Mouse (Mus musculus): ENCODE data around the gene Esrra. TPM values are rescaled to one million over a fixed set of nuclear protein-coding genes. Genes with fewer than 3 reads are reported as not detected.
A peak's percentile ranks its signal among the peaks of the same experiment; 100 is the strongest.

Gene Esrra
- polyA plus RNA-seq, 1 experiment from 2014 or later, result 13.2 TPM

GRCm38 (mm10) chr19:6952712-6953037, 31.1 kb upstream of the Esrra start:
- Histone ChIP-seq H3K9ac (ENCODE audit: low read depth, low read length) (peak overlapping the region; percentile 70), H3K36me3 (ENCODE audit: control insufficient read depth, insufficient read depth, low read length) (no peaks in the 10 kb centered on the region), H3K4me3 (ENCODE audit: low read depth, low read length) (peak overlapping the region; percentile 61), H3K27me3 (ENCODE audit: control insufficient read depth, insufficient read depth, low read depth, low read length) (no peaks in the 10 kb centered on the region), H3K4me1 (ENCODE audit: control insufficient read depth, insufficient read depth, low read length) (peaks cover 17% of the 10 kb centered on the region), H3K27ac (ENCODE audit: low read length) (peak overlapping the region; percentile 93), H3K4me2 (ENCODE audit: low read length) (peak overlapping the region; percentile 82), H3K9me3 (replicated peaks; ENCODE audit: control insufficient read depth, low read length, poor library complexity, severe bottlenecking) (no peaks in the 10 kb centered on the region)
- ATAC-seq, result no peak
- WGBS, result 19% methylated on average over 3 of the region's 3 CpGs

- Histone ChIP-seq H3K9me3 (replicated peaks; ENCODE audit: control insufficient read depth, low read length, poor library complexity, severe bottlenecking) (no peaks in the 10 kb centered on the region), H3K4me2 (ENCODE audit: low read length) (peak overlapping the region; percentile 82), H3K9ac (ENCODE audit: low read depth, low read length) (peak overlapping the region; percentile 70), H3K27ac (ENCODE audit: low read length) (peak overlapping the region; percentile 93), H3K36me3 (ENCODE audit: control insufficient read depth, insufficient read depth, low read length) (no peaks in the 10 kb centered on the region), H3K4me3 (ENCODE audit: low read depth, low read length) (peak overlapping the region; percentile 61), H3K4me1 (ENCODE audit: control insufficient read depth, insufficient read depth, low read length) (peaks cover 17% of the 10 kb centered on the region), H3K27me3 (ENCODE audit: control insufficient read depth, insufficient read depth, low read depth, low read length) (no peaks in the 10 kb centered on the region)
- 3% methylated on average over 31 of the region's 31 CpGs for WGBS
- ATAC-seq, result peak; percentile 33
These were observed 30.5 kb upstream of the Esrra start for GRCm38 (mm10) chr19:6951994-6952711.

DNA sequence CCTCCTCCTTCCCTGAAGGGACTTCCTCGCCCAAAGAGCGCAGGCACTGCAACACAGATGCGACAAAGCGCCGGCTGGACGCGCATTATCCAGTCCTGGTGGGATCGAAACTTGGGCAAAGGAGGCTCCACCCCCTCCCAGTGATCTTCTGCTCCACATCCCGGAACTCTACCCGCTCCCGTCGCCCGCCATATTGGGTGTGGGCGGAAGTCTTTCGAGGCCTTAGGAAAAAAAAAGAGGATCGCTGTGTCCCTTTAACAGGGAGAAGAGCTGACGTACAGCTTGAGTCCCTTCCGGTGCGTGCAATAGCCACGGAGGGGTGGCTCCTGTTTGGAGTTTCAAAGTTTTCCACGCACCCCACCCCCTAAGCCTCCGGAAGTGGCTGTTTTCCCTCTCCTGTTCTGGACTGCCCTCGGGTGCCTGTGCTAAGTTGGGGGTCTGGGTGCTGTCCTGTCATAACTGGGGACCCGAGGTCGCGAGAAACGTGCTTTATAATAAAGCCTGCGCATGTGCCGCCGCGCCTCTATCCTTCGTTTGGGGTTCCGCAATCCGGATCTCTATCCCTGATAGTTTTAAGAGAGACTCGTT, 29.9 kb upstream of the Esrra start:
- H3K9me3 ChIP-seq (replicated peaks; ENCODE audit: control insufficient read depth, low read length, poor library complexity, severe bottlenecking), result no peaks in the 10 kb centered on the region
- H3K27me3 ChIP-seq (ENCODE audit: control insufficient read depth, insufficient read depth, low read depth, low read length), result no peaks in the 10 kb centered on the region
- peak overlapping the region; percentile 61 for H3K4me3 ChIP-seq (ENCODE audit: low read depth, low read length)
- H3K36me3 ChIP-seq (ENCODE audit: control insufficient read depth, insufficient read depth, low read length), result no peaks in the 10 kb centered on the region
- peak overlapping the region; percentile 70 for H3K9ac ChIP-seq (ENCODE audit: low read depth, low read length)
- WGBS, result under 1% methylated on average over 35 of the region's 35 CpGs
- H3K4me1 ChIP-seq (ENCODE audit: control insufficient read depth, insufficient read depth, low read length), result peaks cover 17% of the 10 kb centered on the region
- H3K27ac ChIP-seq (ENCODE audit: low read length), result peak overlapping the region; percentile 93
- H3K4me2 ChIP-seq (ENCODE audit: low read length), result peak overlapping the region; percentile 82
- peak; percentile 84 for ATAC-seq

DNA sequence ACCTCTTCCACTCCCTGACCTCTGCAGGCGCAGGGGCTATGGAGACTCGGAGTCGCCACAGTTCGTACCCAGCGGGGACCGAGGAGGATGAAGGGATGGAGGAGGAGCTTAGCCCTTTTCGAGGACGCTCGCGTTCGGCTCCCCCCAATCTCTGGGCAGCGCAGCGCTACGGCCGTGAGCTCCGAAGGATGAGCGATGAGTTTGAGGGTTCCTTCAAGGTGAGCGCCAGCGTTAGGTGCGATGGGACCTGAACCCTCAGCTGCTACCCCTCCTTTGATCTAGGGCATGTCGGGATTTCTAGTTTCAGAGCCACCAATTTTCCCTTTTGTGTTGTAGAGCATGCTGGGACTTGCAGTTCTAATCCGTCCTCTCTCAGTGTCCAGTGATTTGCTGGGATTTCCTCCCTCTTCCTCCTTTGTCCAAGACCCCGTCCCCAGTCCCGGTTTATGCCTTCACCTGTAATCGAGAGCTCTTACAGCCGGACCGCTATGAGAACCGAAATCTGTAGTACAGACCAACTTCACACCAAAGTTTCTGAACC, 29.1 kb upstream of the Esrra start:
- Histone ChIP-seq H3K4me1 (ENCODE audit: control insufficient read depth, insufficient read depth, low read length) (peaks cover 17% of the 10 kb centered on the region), H3K4me2 (ENCODE audit: low read length) (peak overlapping the region; percentile 82), H3K27ac (ENCODE audit: low read length) (peak overlapping the region; percentile 93), H3K4me3 (ENCODE audit: low read depth, low read length) (peak overlapping the region; percentile 61), H3K9ac (ENCODE audit: low read depth, low read length) (peak overlapping the region; percentile 70), H3K36me3 (ENCODE audit: control insufficient read depth, insufficient read depth, low read length) (no peaks in the 10 kb centered on the region), H3K9me3 (replicated peaks; ENCODE audit: control insufficient read depth, low read length, poor library complexity, severe bottlenecking) (no peaks in the 10 kb centered on the region), H3K27me3 (ENCODE audit: control insufficient read depth, insufficient read depth, low read depth, low read length) (no peaks in the 10 kb centered on the region)
- ATAC-seq, result peak; percentile 69
- WGBS, result under 1% methylated on average over 28 of the region's 28 CpGs

DNA sequence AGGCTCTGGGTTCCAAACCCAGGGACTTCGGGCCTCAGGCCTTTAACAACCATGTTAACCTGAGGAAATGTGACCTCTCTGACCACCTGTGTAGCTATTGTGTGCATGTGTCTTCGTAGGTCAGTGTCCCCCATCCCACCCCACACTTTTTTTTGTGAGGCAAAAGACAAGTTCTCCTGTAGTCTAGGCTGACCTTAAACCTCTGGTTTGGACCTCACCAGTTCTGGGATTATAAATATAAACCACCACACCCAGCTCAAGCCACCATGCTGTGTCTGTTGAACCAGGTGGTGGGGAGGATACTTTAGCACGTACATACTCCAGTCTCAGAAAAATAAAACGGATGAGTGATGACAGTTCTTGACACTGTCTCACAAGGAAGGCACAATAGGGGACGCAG, 28.3 kb upstream of the Esrra start:
- Histone ChIP-seq H3K4me2 (ENCODE audit: low read length) (peak overlapping the region; percentile 82), H3K27me3 (ENCODE audit: control insufficient read depth, insufficient read depth, low read depth, low read length) (no peaks in the 10 kb centered on the region), H3K4me3 (ENCODE audit: low read depth, low read length) (peak overlapping the region; percentile 61), H3K9me3 (replicated peaks; ENCODE audit: control insufficient read depth, low read length, poor library complexity, severe bottlenecking) (no peaks in the 10 kb centered on the region), H3K27ac (ENCODE audit: low read length) (peak overlapping the region; percentile 93), H3K9ac (ENCODE audit: low read depth, low read length) (peak overlapping the region; percentile 70), H3K4me1 (ENCODE audit: control insufficient read depth, insufficient read depth, low read length) (peaks cover 17% of the 10 kb centered on the region), H3K36me3 (ENCODE audit: control insufficient read depth, insufficient read depth, low read length) (no peaks in the 10 kb centered on the region)
- ATAC-seq, result no peak
- 41% methylated on average over 5 of the region's 5 CpGs for WGBS

DNA sequence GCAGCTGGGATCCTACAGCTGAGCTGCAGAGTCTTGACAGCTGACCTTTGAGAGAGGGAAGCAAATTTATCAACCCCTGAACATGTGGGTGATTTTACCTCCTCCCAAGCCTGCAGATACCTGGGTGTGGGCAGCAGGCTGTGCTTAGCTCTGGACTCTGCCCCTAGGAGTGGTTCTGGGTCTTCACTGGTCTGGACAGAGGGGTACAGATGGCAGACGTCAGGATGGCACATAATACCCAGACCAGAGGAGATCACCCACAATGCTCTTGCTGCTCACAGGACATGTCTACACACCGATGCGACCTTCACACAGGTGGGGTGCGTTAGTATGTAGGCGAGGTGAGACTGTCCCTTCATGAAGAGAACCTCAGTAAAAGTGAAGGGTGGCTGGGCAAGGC, 27.9 kb upstream of the Esrra start:
- no peaks in the 10 kb centered on the region for H3K9me3 ChIP-seq (replicated peaks; ENCODE audit: control insufficient read depth, low read length, poor library complexity, severe bottlenecking)
- no peaks in the 10 kb centered on the region for H3K27me3 ChIP-seq (ENCODE audit: control insufficient read depth, insufficient read depth, low read depth, low read length)
- no peak overlapping the region; the same call in 1 of the 2 replicates for H3K9ac ChIP-seq (ENCODE audit: low read depth, low read length)
- ATAC-seq, result no peak
- H3K36me3 ChIP-seq (ENCODE audit: control insufficient read depth, insufficient read depth, low read length), result no peaks in the 10 kb centered on the region
- H3K4me1 ChIP-seq (ENCODE audit: control insufficient read depth, insufficient read depth, low read length), result peaks cover 17% of the 10 kb centered on the region
- 85% methylated on average over 5 of the region's 5 CpGs for WGBS
- H3K4me3 ChIP-seq (ENCODE audit: low read depth, low read length), result no peak overlapping the region
- no peak overlapping the region for H3K4me2 ChIP-seq (ENCODE audit: low read length)
- no peak overlapping the region for H3K27ac ChIP-seq (ENCODE audit: low read length)

DNA sequence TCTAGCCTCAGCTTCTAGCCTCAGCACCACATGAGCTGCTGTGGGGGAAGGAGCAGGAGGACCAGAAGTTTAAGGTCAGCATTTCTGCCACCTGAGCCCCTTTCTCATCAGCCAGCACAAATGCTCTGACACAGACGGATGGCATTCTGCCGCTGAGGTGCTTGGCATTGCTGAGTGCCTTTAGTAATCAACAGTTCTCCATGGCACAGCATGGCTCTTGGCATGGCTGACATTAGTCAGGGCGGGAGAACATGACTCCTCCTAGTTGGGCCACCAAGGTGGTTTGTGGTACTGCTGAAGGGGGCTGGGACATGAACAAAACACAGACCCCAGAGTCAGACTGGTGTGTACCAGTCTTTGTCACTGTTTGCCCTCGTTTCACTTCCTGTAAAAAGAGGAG, 26.6 kb upstream of the Esrra start:
- Histone ChIP-seq H3K4me3 (ENCODE audit: low read depth, low read length) (no peak overlapping the region), H3K4me1 (ENCODE audit: control insufficient read depth, insufficient read depth, low read length) (peaks cover 17% of the 10 kb centered on the region), H3K9ac (ENCODE audit: low read depth, low read length) (no peak overlapping the region), H3K4me2 (ENCODE audit: low read length) (no peak overlapping the region), H3K27ac (ENCODE audit: low read length) (no peak overlapping the region), H3K36me3 (ENCODE audit: control insufficient read depth, insufficient read depth, low read length) (no peaks in the 10 kb centered on the region), H3K27me3 (ENCODE audit: control insufficient read depth, insufficient read depth, low read depth, low read length) (no peaks in the 10 kb centered on the region), H3K9me3 (replicated peaks; ENCODE audit: control insufficient read depth, low read length, poor library complexity, severe bottlenecking) (no peaks in the 10 kb centered on the region)
- 94% methylated on average over 4 of the region's 4 CpGs for WGBS
- no peak for ATAC-seq

GRCm38 (mm10) chr19:6947742-6948141, 26.1 kb upstream of the Esrra start:
- no peaks in the 10 kb centered on the region for H3K9me3 ChIP-seq (replicated peaks; ENCODE audit: control insufficient read depth, low read length, poor library complexity, severe bottlenecking)
- peaks cover 18% of the 10 kb centered on the region for H3K4me1 ChIP-seq (ENCODE audit: control insufficient read depth, insufficient read depth, low read length)
- no peak overlapping the region for H3K4me2 ChIP-seq (ENCODE audit: low read length)
- no peaks in the 10 kb centered on the region for H3K27me3 ChIP-seq (ENCODE audit: control insufficient read depth, insufficient read depth, low read depth, low read length)
- H3K27ac ChIP-seq (ENCODE audit: low read length), result no peak overlapping the region
- no peak for ATAC-seq
- no peak overlapping the region for H3K4me3 ChIP-seq (ENCODE audit: low read depth, low read length)
- 55% methylated on average over 4 of the region's 4 CpGs for WGBS
- no peaks in the 10 kb centered on the region for H3K36me3 ChIP-seq (ENCODE audit: control insufficient read depth, insufficient read depth, low read length)
- H3K9ac ChIP-seq (ENCODE audit: low read depth, low read length), result no peak overlapping the region

DNA sequence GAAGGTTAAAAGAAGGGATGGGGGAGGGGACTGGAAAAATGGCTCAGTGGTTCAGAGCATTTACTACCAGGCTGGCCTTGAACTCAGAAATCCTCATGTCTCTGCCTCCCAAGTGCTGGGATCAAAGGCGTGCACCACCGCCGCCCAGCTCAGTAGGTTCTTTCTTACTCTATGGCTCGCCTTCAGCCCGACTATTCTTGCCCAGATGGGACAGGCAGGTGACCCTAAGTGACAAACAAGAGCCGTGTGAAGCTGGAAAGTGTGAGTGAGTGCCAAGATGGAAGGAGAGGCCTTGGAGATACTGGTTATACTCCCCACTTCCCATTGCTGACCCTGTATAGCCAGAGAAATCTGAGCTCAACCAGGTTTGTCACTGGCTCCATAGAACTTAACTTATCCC, 22.1 kb upstream of the Esrra start:
- 91% methylated on average over 6 of the region's 6 CpGs for WGBS
- 0 out of 2 replicates have a peak overlapping the region, but pooled peaks have one; percentile 1 for H3K4me2 ChIP-seq (ENCODE audit: low read length)

More for the DNA sequence above, 22.1 kb upstream of the Esrra start:
- Histone ChIP-seq H3K4me1 (ENCODE audit: control insufficient read depth, insufficient read depth, low read length) (peaks cover 27% of the 10 kb centered on the region), H3K9ac (ENCODE audit: low read depth, low read length) (no peak overlapping the region), H3K36me3 (ENCODE audit: control insufficient read depth, insufficient read depth, low read length) (no peaks in the 10 kb centered on the region), H3K27ac (ENCODE audit: low read length) (no peak overlapping the region), H3K27me3 (ENCODE audit: control insufficient read depth, insufficient read depth, low read depth, low read length) (no peaks in the 10 kb centered on the region), H3K4me3 (ENCODE audit: low read depth, low read length) (no peak overlapping the region), H3K9me3 (replicated peaks; ENCODE audit: control insufficient read depth, low read length, poor library complexity, severe bottlenecking) (no peaks in the 10 kb centered on the region)
- no peak for ATAC-seq

Data from midbrain, embryonic 16.5 days (tissue).